Comparison of ENCODE assay signal across 10 mouse cellular contexts in the genomic region with DNA sequence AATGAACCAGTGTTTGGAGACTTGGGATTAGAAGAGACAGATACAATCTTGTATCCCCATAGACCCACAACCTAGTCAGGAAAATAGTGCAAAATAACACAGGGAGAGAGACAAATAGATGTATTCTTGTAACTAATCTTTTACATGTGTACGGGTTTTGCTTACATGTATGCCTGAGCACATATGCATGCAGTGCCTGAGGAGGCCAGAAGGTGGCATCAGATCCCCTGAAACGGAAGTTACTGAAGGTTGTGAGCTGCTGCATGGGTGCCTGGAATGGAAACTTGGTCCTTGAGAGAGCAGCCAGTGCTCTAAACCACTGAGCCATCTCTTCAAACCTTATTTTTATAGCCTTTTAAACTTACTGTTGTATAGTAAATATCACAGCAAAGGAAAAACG. TPM values are rescaled to one million over a fixed set of nuclear protein-coding genes. Genes with fewer than 3 reads are reported as not detected.
A peak's percentile ranks its signal among the peaks of the same experiment; 100 is the strongest.
DNase-seq lines count a peak whose midpoint lies in the region; ATAC-seq and TF ChIP-seq lines count a peak whose summit lies in the region.
"Had no signal": no experiment of that assay in that cellular context is flagged by ENCODE, and none has a peak within 500 bp of the region (broad histone marks: within the 10 kb centered on the region; RNA-seq: fewer than 3 reads in every experiment).

No protein-coding gene starts in this region.

- DNase-seq in kidney, adult 9 months = peak; percentile 31
- peak; percentile 60 to 63 for DNase-seq in B cell, adult 2 months
- peak; percentile 76 for DNase-seq in MEL (ENCODE audit: low read depth, low spot score)
- DNase-seq in liver, postnatal 0 days = peak; percentile 41
- no peak for DNase-seq in MN1 (ENCODE audit: low spot score)
- no peak for DNase-seq in left cerebral cortex, adult 9 months (ENCODE audit: low spot score in 2 of 2)
- no peak for DNase-seq in layer of hippocampus, postnatal 25 days (ENCODE audit: extremely low spot score in 1 of 2, low spot score in 1 of 2)

- peaks cover 36% of the 10 kb centered on the region; the same call in 1 of the 2 replicates for H3K36me3 ChIP-seq in kidney, embryonic 14.5 days (ENCODE audit: control insufficient read depth, insufficient read depth, low read length)
- H3K36me3 ChIP-seq in MEL (ENCODE audit: control insufficient read depth in 1 of 2, insufficient read depth in 2 of 2, low read length in 2 of 2) = no peaks in the 10 kb centered on the region
- 0 out of 2 replicates have a peak, but pooled peaks cover 4% of the 10 kb centered on the region for H3K36me3 ChIP-seq in liver, postnatal 0 days (replicated peaks; ENCODE audit: insufficient read depth, low read length)

- no peaks in the 10 kb centered on the region for H3K4me1 ChIP-seq in kidney, embryonic 14.5 days (ENCODE audit: control insufficient read depth, insufficient read depth, low read length)
- no peaks in the 10 kb centered on the region for H3K4me1 ChIP-seq in MEL (ENCODE audit: control insufficient read depth in 1 of 2, insufficient read depth in 2 of 2, low read length in 2 of 2)
- no peaks in the 10 kb centered on the region for H3K4me1 ChIP-seq in liver, postnatal 0 days (ENCODE audit: insufficient read depth)
- H3K4me1 ChIP-seq: heart, embryonic 15.5 days had no signal

- no peak for TF ChIP-seq POLR2A in MEL (IDR thresholded peaks at IDR 0.05; ENCODE audit: control insufficient read depth in 1 of 2, insufficient read depth in 1 of 2, low read depth in 1 of 2, low read length in 2 of 2, poor library complexity in 1 of 2)

- no peaks in the 10 kb centered on the region for H3K27me3 ChIP-seq in kidney, embryonic 14.5 days (ENCODE audit: control insufficient read depth, insufficient read depth, low read length)
- no peaks in the 10 kb centered on the region for H3K27me3 ChIP-seq in MEL (ENCODE audit: control insufficient read depth in 1 of 2, insufficient read depth in 2 of 2, low read length in 2 of 2)
- H3K27me3 ChIP-seq in liver, postnatal 0 days (ENCODE audit: insufficient read depth, low read length) = no peaks in the 10 kb centered on the region
- H3K27me3 ChIP-seq: heart, embryonic 15.5 days had no signal

- no peaks in the 10 kb centered on the region for H3K9me3 ChIP-seq in kidney, embryonic 14.5 days (ENCODE audit: control insufficient read depth, low read length)
- no peaks in the 10 kb centered on the region for H3K9me3 ChIP-seq in MEL (replicated peaks; ENCODE audit: insufficient read depth, low read length)
- H3K9me3 ChIP-seq in liver, postnatal 0 days (ENCODE audit: low read length) = no peaks in the 10 kb centered on the region
- H3K9me3 ChIP-seq: heart, embryonic 15.5 days had no signal

- peak; percentile 72 for TF ChIP-seq RAD21 in MEL (IDR thresholded peaks at IDR 0.05; ENCODE audit: low read depth, low read length)

- no peak overlapping the region for H3K4me2 ChIP-seq in kidney, embryonic 14.5 days (replicated peaks; ENCODE audit: low read depth, low read length)
- no peak overlapping the region for H3K4me2 ChIP-seq in liver, postnatal 0 days (ENCODE audit: low read depth, low read length)
- H3K4me2 ChIP-seq: heart, embryonic 15.5 days had no signal

- H3K79me2 ChIP-seq in MEL (ENCODE audit: control insufficient read depth, insufficient read depth, low read length, poor library complexity) = no peaks in the 10 kb centered on the region

- no peak for TF ChIP-seq EP300 in MEL (IDR thresholded peaks at IDR 0.05; ENCODE audit: low read depth in 1 of 2, low read length in 2 of 2)
- TF ChIP-seq EP300 in liver, postnatal 0 days (IDR thresholded peaks at IDR 0.05; ENCODE audit: low read depth) = no peak

- no peak for ATAC-seq in kidney, embryonic 14.5 days (ENCODE audit: low FRiP score, low TSS enrichment)
- ATAC-seq in liver, postnatal 0 days = no peak

- 83% methylated on average over 3 of the region's 3 CpGs for WGBS in kidney, embryonic 14.5 days
- 84% methylated on average over 3 of the region's 3 CpGs for WGBS in liver, postnatal 0 days (ENCODE audit: insufficient replicate concordance)

- H3K9ac ChIP-seq in kidney, embryonic 14.5 days (ENCODE audit: low read depth, low read length) = no peak overlapping the region
- H3K9ac ChIP-seq in MEL (ENCODE audit: control insufficient read depth, low read depth, low read length, poor library complexity, severe bottlenecking) = no peak overlapping the region
- H3K9ac ChIP-seq in liver, postnatal 0 days (replicated peaks) = no peak overlapping the region
- H3K9ac ChIP-seq: heart, embryonic 15.5 days had no signal

- peak; percentile 51 to 73 (median 66) for TF ChIP-seq CTCF in MEL (IDR thresholded peaks at IDR 0.05 in 2 of 3, conservative IDR thresholded peaks at IDR 0.05 in 1 of 3; ENCODE audit: control insufficient read depth in 1 of 3, insufficient read depth in 1 of 3, low read depth in 2 of 3, low read length in 3 of 3, poor library complexity in 1 of 3, severe bottlenecking in 1 of 3)
- peak; percentile 71 for TF ChIP-seq CTCF in liver, postnatal 0 days (IDR thresholded peaks at IDR 0.05; ENCODE audit: low read depth)

- H3K27ac ChIP-seq in kidney, embryonic 14.5 days (ENCODE audit: low read depth, low read length) = no peak overlapping the region
- no peak overlapping the region for H3K27ac ChIP-seq in MEL (ENCODE audit: control insufficient read depth, low read depth, low read length)
- no peak overlapping the region for H3K27ac ChIP-seq in liver, postnatal 0 days (ENCODE audit: low read depth)
- H3K27ac ChIP-seq: heart, embryonic 15.5 days had no signal

- no peak overlapping the region for H3K4me3 ChIP-seq in kidney, embryonic 14.5 days (ENCODE audit: low read length)
- H3K4me3 ChIP-seq in MEL (ENCODE audit: control insufficient read depth in 1 of 2, insufficient read depth in 1 of 2, low read depth in 2 of 2, low read length in 2 of 2) = no peak overlapping the region
- no peak overlapping the region for H3K4me3 ChIP-seq in liver, postnatal 0 days (ENCODE audit: low read depth, low read length)
- H3K4me3 ChIP-seq: heart, embryonic 15.5 days had no signal

TF ChIP-seq in MEL, 35 proteins besides CTCF, POLR2A, EP300 and RAD21:
- TF ChIP-seq GATA1 (IDR thresholded peaks at IDR 0.05; ENCODE audit: low read depth, low read length) (no peak), ZC3H11A (IDR thresholded peaks at IDR 0.05; ENCODE audit: low read depth, low read length) (peak; percentile 55), USF2 (IDR thresholded peaks at IDR 0.05; ENCODE audit: borderline replicate concordance in 1 of 2, insufficient read depth in 1 of 2, low read depth in 1 of 2, low read length in 2 of 2) (no peak), SIN3A (IDR thresholded peaks at IDR 0.05; ENCODE audit: low read length) (no peak), SMC3 (IDR thresholded peaks at IDR 0.05; ENCODE audit: low read depth, low read length) (peak; percentile 84)

RNA-seq across cellular contexts. Expression of gene Ttl, which starts 12.6 kb away (rescaled TPM):
- 12.2 and 20.5 TPM in 2 replicates for polyA plus RNA-seq in kidney, embryonic 14.5 days (2014; fragmentation: Nextera tagmentation; extraction: Ambion mirVana)
- 5.6 and 5.7 TPM in 2 replicates for total RNA-seq in MEL (2012; rRNA removed)
- polyA plus RNA-seq in MEL (2012; ENCODE audit: insufficient read depth in 1 of 2, insufficient read length in 2 of 2, low read depth in 1 of 2, low replicate concordance in 2 of 2, missing spikeins in 1 of 2) = 1 to 10 TPM in 1 of 2 experiments, not detected in 1; 9.3 TPM
- 1.2 and 1.9 TPM in 2 replicates for polyA plus RNA-seq in liver, postnatal 0 days (2015; fragmentation: Nextera tagmentation; extraction: Ambion mirVana)
- total RNA-seq in layer of hippocampus, postnatal 25 days (2021) = 10 to 100 TPM; 32.8 to 35.2 TPM

RNA-seq across cellular contexts. Expression of gene Polr1b, which starts 22.5 kb away (rescaled TPM):
- polyA plus RNA-seq in kidney, embryonic 14.5 days (2014; fragmentation: Nextera tagmentation; extraction: Ambion mirVana) = 12.8 and 31.1 TPM in 2 replicates
- total RNA-seq in MEL (2012; rRNA removed) = 71.9 and 90.1 TPM in 2 replicates
- polyA plus RNA-seq in MEL (2012; ENCODE audit: insufficient read depth in 1 of 2, insufficient read length in 2 of 2, low read depth in 1 of 2, low replicate concordance in 2 of 2, missing spikeins in 1 of 2) = 10 to 100 TPM in 1 of 2 experiments, not detected in 1; 92.8 TPM
- polyA plus RNA-seq in liver, postnatal 0 days (2015; fragmentation: Nextera tagmentation; extraction: Ambion mirVana) = 6.5 and 7.1 TPM in 2 replicates
- total RNA-seq in layer of hippocampus, postnatal 25 days (2021) = 10 to 100 TPM; 14.9 to 15.5 TPM

RNA-seq across cellular contexts. Expression of gene Vinac1, which starts 30.3 kb away (rescaled TPM):
- not detected in 2 replicates for polyA plus RNA-seq in kidney, embryonic 14.5 days (2014; fragmentation: Nextera tagmentation; extraction: Ambion mirVana)
- total RNA-seq in MEL (2012; rRNA removed) = not detected in 2 replicates
- polyA plus RNA-seq in MEL (2012; ENCODE audit: insufficient read depth in 1 of 2, insufficient read length in 2 of 2, low read depth in 1 of 2, low replicate concordance in 2 of 2, missing spikeins in 1 of 2) = under 1 TPM in 1 of 2 experiments, not detected in 1; 0.03 TPM
- polyA plus RNA-seq in liver, postnatal 0 days (2015; fragmentation: Nextera tagmentation; extraction: Ambion mirVana) = not detected in 2 replicates
- not detected for total RNA-seq in layer of hippocampus, postnatal 25 days (2021)
- polyA plus RNA-seq: liver, embryonic 16.5 days had no signal

RNA-seq across cellular contexts. Expression of gene Chchd5, which starts 51.2 kb away (rescaled TPM):
- 26.8 and 26.9 TPM in 2 replicates for polyA plus RNA-seq in kidney, embryonic 14.5 days (2014; fragmentation: Nextera tagmentation; extraction: Ambion mirVana)
- 15.9 and 17.1 TPM in 2 replicates for total RNA-seq in MEL (2012; rRNA removed)
- polyA plus RNA-seq in MEL (2012; ENCODE audit: insufficient read depth in 1 of 2, insufficient read length in 2 of 2, low read depth in 1 of 2, low replicate concordance in 2 of 2, missing spikeins in 1 of 2) = 10 to 100 TPM in 1 of 2 experiments, not detected in 1; 23.7 TPM
- 12.8 and 13.0 TPM in 2 replicates for polyA plus RNA-seq in liver, postnatal 0 days (2015; fragmentation: Nextera tagmentation; extraction: Ambion mirVana)
- 10 to 100 TPM; 12.8 to 13.6 TPM for total RNA-seq in layer of hippocampus, postnatal 25 days (2021)

Comparison
In these comparisons a context has a peak if more than half of its experiments do, and no peak if none do; other contexts are left out.
1. DNase-seq: peak in kidney, adult 9 months (single experiment), B cell, adult 2 months (2 of 2), MEL (single experiment) and liver, postnatal 0 days (single experiment); none in MN1 (single experiment), left cerebral cortex, adult 9 months (0 of 2) and layer of hippocampus, postnatal 25 days (0 of 2).